Mouse (Mus musculus) limb, embryonic 14.5 days (tissue): ENCODE measurements around the gene Myo10. TPM values are rescaled to one million over a fixed set of nuclear protein-coding genes. Genes with fewer than 3 reads are reported as not detected.

Source experiments
- ATAC-seq: fragments of 200-750 bp; cut with Nextera tagmentation; 2 replicates; pipeline ENCODE4 v1.8.0; 2017; ENCODE audit warnings: low read depth, moderate number of reproducible peaks, moderate TSS enrichment; ENCODE audit not compliant: low FRiP score
- DNase-seq: peaks from one replicate; pipeline ENCODE4 v3.0.0-alpha.2; 2015; ENCODE audit warnings: low spot score
- H3K27ac ChIP-seq: fragments of 300-500 bp; sonication (generic); replicated peaks from 2 replicates; pipeline ENCODE4 v1.5.1; 2014; ENCODE audit warnings: low read depth, mild to moderate bottlenecking, low read length, moderate library complexity, mixed read lengths
- H3K27me3 ChIP-seq: fragments of 300-500 bp; sonication (generic); 2 replicates; pipeline ENCODE4 v1.6.1; 2014; ENCODE audit warnings: low read length, mixed read lengths; ENCODE audit not compliant: control insufficient read depth, insufficient read depth
- H3K36me3 ChIP-seq: fragments of 300-500 bp; sonication (generic); 2 replicates; pipeline ENCODE4 v1.6.1; 2014; ENCODE audit warnings: mild to moderate bottlenecking, low read length, moderate library complexity, mixed read lengths; ENCODE audit not compliant: control insufficient read depth, insufficient read depth
- H3K4me1 ChIP-seq: fragments of 300-500 bp; sonication (generic); 2 replicates; pipeline ENCODE4 v1.6.1; 2014; ENCODE audit warnings: antibody characterized with exemption, low read length, mixed read lengths; ENCODE audit not compliant: control insufficient read depth, insufficient read depth
- H3K4me2 ChIP-seq: fragments of 300-500 bp; sonication (generic); replicated peaks from 2 replicates; pipeline ENCODE4 v1.6.1; 2014; ENCODE audit warnings: low read depth, mild to moderate bottlenecking, low read length, moderate library complexity; ENCODE audit not compliant: severe bottlenecking
- H3K4me3 ChIP-seq: fragments of 300-500 bp; sonication (generic); replicated peaks from 2 replicates; pipeline ENCODE4 v1.5.1; 2014; ENCODE audit warnings: low read length
- H3K9ac ChIP-seq: fragments of 300-500 bp; sonication (generic); 2 replicates; pipeline ENCODE4 v1.6.1; 2014; ENCODE audit warnings: mild to moderate bottlenecking, low read depth, low read length, moderate library complexity; ENCODE audit not compliant: severe bottlenecking
- H3K9me3 ChIP-seq: fragments of 300-500 bp; sonication (generic); 2 replicates; pipeline ENCODE4 v1.6.1; 2016; ENCODE audit warnings: low read length; ENCODE audit not compliant: control insufficient read depth
- POLR2A ChIP-seq: fragments of 200-500 bp; IDR thresholded peaks from 2 replicates; pipeline ENCODE4 v1.8.0; 2012; ENCODE audit warnings: inconsistent platforms, mild to moderate bottlenecking, moderate library complexity, borderline replicate concordance; ENCODE audit not compliant: insufficient read depth, insufficient read length; ENCODE audit errors: extremely low read depth
- WGBS: fragments of 180-500 bp; shearing (Covaris S2); extraction: QIAGEN DNeasy Blood & Tissue Kit; methylation state at CpG from one replicate; pipeline ENCODE4 v1.1.7; 2014; 5-methylcytosine and 5-hydroxymethylcytosine counted together
- polyA plus RNA-seq, 2 experiments: library from polyadenylated mRNA; depleted of rRNA in 1 of 2; stranded (reverse) in 1 of 2; unstranded in 1 of 2; fragments of >200 nt; fragmentation: Nextera tagmentation in 1 of 2; extraction: Ambion mirVana in 1 of 2; gene quantifications; 2 replicates each; pipeline versions ENCODE4 v1.2.1 to v1.2.3; 2012 to 2014

Gene Myo10
- polyA plus RNA-seq, 2 experiments, result 26.9 to 28.8 TPM

DNA sequence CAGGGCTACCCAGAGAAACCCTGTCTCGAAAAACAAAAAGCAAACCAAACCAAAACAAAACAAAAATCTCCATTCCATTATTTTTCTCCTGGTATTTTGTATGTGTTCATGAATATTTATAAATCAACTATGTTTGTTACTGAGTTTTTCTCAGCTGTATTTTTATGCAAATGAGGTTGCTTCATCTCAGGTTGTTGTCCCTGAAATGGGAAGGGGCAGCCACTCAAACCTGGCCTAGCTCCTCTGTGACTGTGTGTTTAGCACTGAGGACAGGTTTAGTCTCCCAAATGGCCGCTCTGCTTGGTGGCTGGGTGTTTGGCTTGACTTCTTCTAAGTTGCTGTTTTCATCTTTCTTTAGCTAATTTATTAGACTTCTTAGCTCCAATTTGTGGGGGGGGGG is 138.7 kb downstream of the Myo10 start:
- TF ChIP-seq POLR2A, result no peak
- Histone ChIP-seq H3K27ac (no peak overlapping the region), H3K27me3 (no peaks in the 10 kb centered on the region), H3K9me3 (no peaks in the 10 kb centered on the region), H3K9ac (no peak overlapping the region), H3K4me1 (peaks cover 14% of the 10 kb centered on the region; the same call in 1 of the 2 replicates), H3K36me3 (peaks cover 21% of the 10 kb centered on the region), H3K4me3 (no peak overlapping the region), H3K4me2 (no peak overlapping the region)
- WGBS, result 82% methylated on average over 2 of the region's 2 CpGs
- DNase-seq (no peak), ATAC-seq (no peak)

GRCm38 (mm10) chr15:25761800-25762211 is 139.5 kb downstream of the Myo10 start:
- DNase-seq, result peak; percentile 20
- TF ChIP-seq POLR2A, result no peak
- H3K4me3 ChIP-seq, result no peak overlapping the region
- 26% methylated on average over 8 of the region's 8 CpGs for WGBS
- H3K4me1 ChIP-seq, result peaks cover 14% of the 10 kb centered on the region; the same call in 1 of the 2 replicates
- H3K4me2 ChIP-seq, result no peak overlapping the region
- no peak overlapping the region for H3K9ac ChIP-seq
- 0 out of 2 replicates have a peak overlapping the region, but pooled peaks have one; percentile 19 for H3K27ac ChIP-seq
- ATAC-seq, result peak; percentile 25; the same call in 1 of the 2 replicates
- no peaks in the 10 kb centered on the region for H3K9me3 ChIP-seq
- H3K36me3 ChIP-seq, result peaks cover 20% of the 10 kb centered on the region
- H3K27me3 ChIP-seq, result no peaks in the 10 kb centered on the region

DNA sequence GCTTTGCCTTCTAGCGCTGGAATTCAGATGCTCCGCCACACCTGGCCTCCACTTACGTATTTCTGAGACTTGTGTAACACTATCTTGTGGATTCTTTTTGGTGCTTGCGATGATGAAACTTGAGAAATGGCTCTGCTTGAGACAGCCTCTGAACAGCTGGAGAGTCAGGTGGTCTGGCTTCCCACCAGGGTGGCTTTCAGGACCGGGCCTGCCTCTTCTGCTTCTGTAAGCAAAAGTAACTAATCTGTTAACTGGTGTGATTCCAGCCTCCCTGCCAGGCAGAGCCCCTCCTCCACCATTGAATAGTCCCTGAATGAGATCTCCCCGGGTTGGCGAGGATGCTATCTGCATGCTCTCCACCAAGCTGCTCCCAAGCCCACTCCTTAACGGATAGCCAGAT is 140.0 kb downstream of the Myo10 start:
- H3K27ac ChIP-seq, result 0 out of 2 replicates have a peak overlapping the region, but pooled peaks have one; percentile 19
- H3K9ac ChIP-seq, result no peak overlapping the region
- ATAC-seq (peak; percentile 84), DNase-seq (peak; percentile 54)
- H3K4me2 ChIP-seq, result no peak overlapping the region
- TF ChIP-seq POLR2A, result no peak
- peaks cover 20% of the 10 kb centered on the region for H3K36me3 ChIP-seq
- H3K4me1 ChIP-seq, result peaks cover 18% of the 10 kb centered on the region
- WGBS, result 26% methylated on average over 8 of the region's 8 CpGs
- H3K9me3 ChIP-seq, result no peaks in the 10 kb centered on the region
- no peaks in the 10 kb centered on the region for H3K27me3 ChIP-seq
- H3K4me3 ChIP-seq, result no peak overlapping the region

DNA sequence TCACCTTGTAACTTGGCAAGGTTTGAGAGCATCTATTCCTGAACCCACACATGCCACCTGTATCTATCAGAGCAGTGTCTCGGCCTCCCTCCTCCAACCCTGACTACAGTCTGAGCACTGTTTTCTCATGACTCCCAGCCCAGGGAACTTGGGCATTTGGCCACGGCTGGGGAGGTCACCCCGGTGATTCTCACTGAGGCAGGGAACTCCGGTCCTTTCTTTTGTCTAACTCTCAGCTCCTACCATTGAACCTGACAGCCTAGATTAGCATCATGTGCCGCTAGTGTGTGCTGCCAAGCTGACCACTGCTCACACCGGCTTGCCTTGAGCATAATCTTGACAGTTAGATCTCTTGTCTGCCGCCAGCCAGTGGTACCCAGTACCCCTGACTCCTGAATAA is 140.8 kb downstream of the Myo10 start:
- Histone ChIP-seq H3K27ac (no peak overlapping the region), H3K4me1 (peaks cover 26% of the 10 kb centered on the region)
- WGBS, result 73% methylated on average over 7 of the region's 7 CpGs

GRCm38 (mm10) chr15:25764653-25765352 is 142.5 kb downstream of the Myo10 start:
- no peak for TF ChIP-seq POLR2A
- Histone ChIP-seq H3K9ac (no peak overlapping the region), H3K9me3 (no peaks in the 10 kb centered on the region), H3K4me3 (no peak overlapping the region), H3K27ac (no peak overlapping the region), H3K4me1 (peaks cover 30% of the 10 kb centered on the region), H3K4me2 (no peak overlapping the region), H3K36me3 (peaks cover 13% of the 10 kb centered on the region), H3K27me3 (no peaks in the 10 kb centered on the region)
- ATAC-seq (no peak), DNase-seq (no peak)
- 82% methylated on average over 13 of the region's 13 CpGs for WGBS

More for the DNA sequence above, 140.8 kb downstream of the Myo10 start:
- DNase-seq, result no peak
- H3K4me2 ChIP-seq, result no peak overlapping the region
- TF ChIP-seq POLR2A, result no peak
- H3K9ac ChIP-seq, result no peak overlapping the region
- H3K36me3 ChIP-seq, result peaks cover 20% of the 10 kb centered on the region
- ATAC-seq, result no peak
- no peak overlapping the region for H3K4me3 ChIP-seq
- no peaks in the 10 kb centered on the region for H3K27me3 ChIP-seq
- no peaks in the 10 kb centered on the region for H3K9me3 ChIP-seq
